Mouse (Mus musculus): Measurements from ENCODE around the gene Mrpl43. TPM values are rescaled to one million over a fixed set of nuclear protein-coding genes. Genes with fewer than 3 reads are reported as not detected.
"Not testable (repeated sequence)": the region's sequence is repeated elsewhere in the genome, so short reads cannot be mapped to it uniquely, and the experiment has no call there.

Mrpl43 gene
- polyA plus RNA-seq, 1 experiment: 68.3 TPM

GRCm38 (mm10) chr19:45045651-45046050 is 39.4 kb upstream of the Mrpl43 start, which contains the start of gene Pdzd7:
Pdzd7 (minus strand) TSS chr19:45045717.
- Histone ChIP-seq H3K4me3 (ENCODE audit: insufficient read depth, low read length) (peak within 1 kb of the TSS; percentile 59), H3K4me1 (ENCODE audit: control insufficient read depth, insufficient read depth, low read length) (peaks cover 2% of the 10 kb centered on the region), H3K27ac (ENCODE audit: insufficient read depth, low read length) (peak within 1 kb of the TSS; percentile 93; the same call in 1 of the 2 replicates)
- TF ChIP-seq CTCF (IDR thresholded peaks at IDR 0.05; ENCODE audit: extremely low read depth, insufficient read depth, low read length): no peak
- no peak for TF ChIP-seq POLR2A (IDR thresholded peaks at IDR 0.05; ENCODE audit: extremely low read depth, insufficient read depth, low read length)

DNA sequence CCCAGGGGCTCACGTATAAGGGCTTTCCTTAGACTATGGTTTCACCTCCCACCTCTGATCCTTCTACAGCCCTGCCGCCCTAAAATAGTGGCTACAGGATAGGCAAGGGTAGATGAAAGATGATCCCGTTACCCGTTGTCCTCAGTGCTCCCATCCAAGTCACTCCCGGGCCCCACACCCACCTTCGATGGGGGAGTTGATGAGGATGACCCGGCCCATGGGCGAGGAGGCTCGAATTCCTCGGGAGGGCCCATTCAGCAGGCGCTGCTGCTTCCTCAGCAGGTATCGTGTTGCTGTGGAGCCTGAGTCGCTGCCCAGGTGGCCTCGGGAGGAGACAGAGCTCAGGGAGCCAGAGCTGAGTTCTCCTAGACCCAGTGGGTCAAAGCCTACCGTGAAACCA is 39.0 kb upstream of the Mrpl43 start:
- TF ChIP-seq CTCF (IDR thresholded peaks at IDR 0.05; ENCODE audit: extremely low read depth, insufficient read depth, low read length) (no peak), POLR2A (IDR thresholded peaks at IDR 0.05; ENCODE audit: extremely low read depth, insufficient read depth, low read length) (no peak)
- Histone ChIP-seq H3K4me1 (ENCODE audit: control insufficient read depth, insufficient read depth, low read length) (peaks cover 2% of the 10 kb centered on the region), H3K27ac (ENCODE audit: insufficient read depth, low read length) (no peak overlapping the region), H3K4me3 (ENCODE audit: insufficient read depth, low read length) (no peak overlapping the region)

- no peak overlapping the region for H3K27ac ChIP-seq (ENCODE audit: insufficient read depth, low read length)
- no peaks in the 10 kb centered on the region for H3K4me1 ChIP-seq (ENCODE audit: control insufficient read depth, insufficient read depth, low read length)
- H3K4me3 ChIP-seq (ENCODE audit: insufficient read depth, low read length): no peak overlapping the region
- no peak for TF ChIP-seq CTCF (IDR thresholded peaks at IDR 0.05; ENCODE audit: extremely low read depth, insufficient read depth, low read length)
- TF ChIP-seq POLR2A (IDR thresholded peaks at IDR 0.05; ENCODE audit: extremely low read depth, insufficient read depth, low read length): no peak
Measured at GRCm38 (mm10) chr19:45044389-45044927, 38.2 kb upstream of the Mrpl43 start.

DNA sequence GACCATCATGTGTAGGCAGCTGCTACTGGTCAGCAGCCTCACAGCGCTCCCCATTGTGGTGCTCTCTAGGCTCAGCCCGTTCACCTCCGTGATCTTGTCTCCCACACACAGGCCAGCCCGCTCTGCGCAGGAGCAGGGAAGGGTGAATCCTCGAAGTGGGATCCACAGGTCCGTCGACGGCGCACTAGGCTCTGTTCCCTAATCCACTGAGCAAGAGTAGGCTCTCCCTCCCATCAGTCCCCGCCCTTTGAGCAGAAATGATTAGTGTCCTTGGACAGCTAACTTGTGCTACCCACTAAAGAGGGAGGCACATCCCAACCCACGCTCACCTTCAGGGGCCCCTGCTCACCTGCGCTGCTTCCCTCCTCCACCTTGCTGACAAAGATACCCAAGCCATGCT is 34.0 kb upstream of the Mrpl43 start:
- Histone ChIP-seq H3K4me1 (ENCODE audit: control insufficient read depth, insufficient read depth, low read length) (no peaks in the 10 kb centered on the region), H3K4me3 (ENCODE audit: insufficient read depth, low read length) (no peak overlapping the region), H3K27ac (ENCODE audit: insufficient read depth, low read length) (no peak overlapping the region)
- TF ChIP-seq CTCF (IDR thresholded peaks at IDR 0.05; ENCODE audit: extremely low read depth, insufficient read depth, low read length) (no peak), POLR2A (IDR thresholded peaks at IDR 0.05; ENCODE audit: extremely low read depth, insufficient read depth, low read length) (no peak)

GRCm38 (mm10) chr19:45038198-45038597 is 32.0 kb upstream of the Mrpl43 start:
- not testable (repeated sequence) for H3K4me3 ChIP-seq (ENCODE audit: insufficient read depth, low read length); H3K27ac ChIP-seq (ENCODE audit: insufficient read depth, low read length); H3K4me1 ChIP-seq (ENCODE audit: control insufficient read depth, insufficient read depth, low read length)

- no peak for TF ChIP-seq POLR2A (IDR thresholded peaks at IDR 0.05; ENCODE audit: extremely low read depth, insufficient read depth, low read length)
- peak; percentile 24; the same call in 1 of the 2 replicates for TF ChIP-seq CTCF (IDR thresholded peaks at IDR 0.05; ENCODE audit: extremely low read depth, insufficient read depth, low read length)
- no peaks in the 10 kb centered on the region for H3K4me1 ChIP-seq (ENCODE audit: control insufficient read depth, insufficient read depth, low read length)
- no peak overlapping the region for H3K4me3 ChIP-seq (ENCODE audit: insufficient read depth, low read length)
- no peak overlapping the region for H3K27ac ChIP-seq (ENCODE audit: insufficient read depth, low read length)
Measured at GRCm38 (mm10) chr19:45036867-45037266, 30.6 kb upstream of the Mrpl43 start.

DNA sequence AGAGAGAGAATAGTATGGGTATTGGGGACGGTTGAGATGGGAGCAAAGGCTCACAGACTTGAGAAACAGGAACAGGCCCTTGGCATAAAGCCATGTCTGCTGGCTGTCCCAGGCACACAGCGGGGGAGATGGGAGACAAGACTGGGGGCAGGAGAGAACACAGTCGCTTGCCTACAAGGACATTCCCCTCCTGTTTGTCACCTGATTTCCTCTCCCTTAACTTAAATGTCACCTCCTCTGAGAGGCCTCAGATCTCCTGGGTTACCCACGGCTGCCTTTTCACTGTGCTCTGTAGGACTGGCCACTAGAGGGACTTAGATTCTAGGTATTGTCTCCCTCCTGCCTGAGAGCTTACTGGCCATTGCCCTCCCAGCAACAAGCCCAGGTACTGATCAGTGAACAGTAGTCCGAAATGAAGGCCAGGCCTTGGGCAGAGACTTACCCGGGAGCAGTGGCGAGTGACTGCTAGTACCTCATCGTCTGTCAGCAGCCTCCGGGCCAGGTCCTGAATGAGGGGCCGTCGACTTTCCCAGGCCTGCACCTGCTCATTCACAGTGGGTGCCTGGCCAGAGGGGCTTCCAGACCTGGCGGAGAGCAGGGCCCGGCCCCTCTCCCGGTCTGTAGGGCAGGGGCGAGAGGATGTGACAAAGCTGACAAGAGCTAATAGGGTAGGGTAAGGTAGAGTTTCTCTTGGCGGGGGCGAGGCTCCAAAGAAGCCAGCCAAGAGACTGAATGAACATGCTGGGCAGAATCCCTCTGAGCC is 26.5 kb upstream of the Mrpl43 start:
- H3K4me1 ChIP-seq (ENCODE audit: control insufficient read depth, insufficient read depth, low read length): 0 out of 2 replicates have a peak, but pooled peaks cover 2% of the 10 kb centered on the region
- no peak for TF ChIP-seq CTCF (IDR thresholded peaks at IDR 0.05; ENCODE audit: extremely low read depth, insufficient read depth, low read length)
- TF ChIP-seq POLR2A (IDR thresholded peaks at IDR 0.05; ENCODE audit: extremely low read depth, insufficient read depth, low read length): no peak
- no peak overlapping the region for H3K4me3 ChIP-seq (ENCODE audit: insufficient read depth, low read length)
- H3K27ac ChIP-seq (ENCODE audit: insufficient read depth, low read length): no peak overlapping the region

DNA sequence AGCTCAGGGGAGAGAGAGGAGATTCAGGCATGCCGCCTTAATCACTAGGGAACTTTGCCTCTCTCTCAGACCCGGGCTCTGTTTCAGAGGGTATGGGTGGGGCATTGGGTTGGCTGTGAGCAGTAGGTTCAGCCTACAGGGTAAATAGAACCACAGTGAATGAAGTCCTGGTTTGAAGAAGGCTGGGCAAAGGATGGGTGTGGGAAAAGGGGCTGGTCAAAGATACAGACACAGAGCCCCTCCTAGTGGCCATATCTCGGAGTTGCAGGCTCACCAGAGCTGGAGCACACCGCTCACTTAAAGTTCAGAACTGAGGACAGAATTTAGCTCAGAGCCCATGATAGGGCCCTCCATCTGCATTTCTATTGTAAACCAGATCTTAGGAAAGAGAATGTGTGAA is 25.5 kb upstream of the Mrpl43 start:
- H3K4me1 ChIP-seq (ENCODE audit: control insufficient read depth, insufficient read depth, low read length): 0 out of 2 replicates have a peak, but pooled peaks cover 2% of the 10 kb centered on the region
- peak; percentile 86 for TF ChIP-seq CTCF (IDR thresholded peaks at IDR 0.05; ENCODE audit: extremely low read depth, insufficient read depth, low read length)
- TF ChIP-seq POLR2A (IDR thresholded peaks at IDR 0.05; ENCODE audit: extremely low read depth, insufficient read depth, low read length): no peak
- no peak overlapping the region for H3K4me3 ChIP-seq (ENCODE audit: insufficient read depth, low read length)
- no peak overlapping the region for H3K27ac ChIP-seq (ENCODE audit: insufficient read depth, low read length)

DNA sequence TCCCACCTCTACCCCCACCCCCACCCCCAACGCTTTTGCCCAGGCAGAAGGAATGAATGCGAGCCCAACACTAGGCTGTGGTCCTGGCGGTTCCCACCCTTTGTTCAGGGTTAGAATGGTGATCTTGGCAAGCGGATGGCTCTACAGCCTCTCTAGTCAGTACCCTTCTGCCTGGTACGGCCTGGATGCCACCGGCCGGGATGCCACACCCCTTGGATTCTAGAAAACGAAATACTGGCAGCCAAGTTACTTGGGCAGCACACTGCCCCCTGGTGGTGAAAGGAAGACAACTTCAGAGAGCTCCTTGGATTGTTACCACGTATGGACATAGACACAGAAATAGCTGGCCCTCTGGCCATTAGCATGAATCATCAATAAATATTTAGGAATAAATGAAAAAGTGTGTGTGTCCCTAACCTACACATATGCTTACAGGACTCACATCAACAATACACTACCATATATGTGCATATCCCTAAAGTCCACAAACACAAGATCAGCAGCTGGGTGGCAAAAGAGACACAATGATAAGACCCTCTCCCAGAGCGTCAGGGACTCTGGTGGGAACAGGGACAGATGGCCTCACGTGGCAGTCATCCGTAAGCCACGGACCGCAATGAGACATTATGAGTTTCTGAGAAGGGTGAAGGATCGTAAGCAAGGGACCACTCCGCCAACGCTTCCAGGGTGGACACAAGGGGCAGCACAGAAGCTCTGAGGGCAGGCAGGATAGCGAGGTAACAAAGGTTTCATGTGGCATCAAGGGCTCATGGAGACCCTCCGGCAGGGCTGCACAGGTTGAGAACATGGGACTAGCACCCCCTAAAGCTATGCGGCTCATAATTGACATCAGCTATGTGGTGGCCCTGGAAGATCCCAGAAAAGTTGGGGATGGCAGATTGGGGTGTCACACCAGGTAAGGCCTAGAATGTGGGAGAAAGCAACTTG is 24.8 kb upstream of the Mrpl43 start:
- H3K4me3 ChIP-seq (ENCODE audit: insufficient read depth, low read length): no peak overlapping the region
- H3K4me1 ChIP-seq (ENCODE audit: control insufficient read depth, insufficient read depth, low read length): 0 out of 2 replicates have a peak, but pooled peaks cover 2% of the 10 kb centered on the region
- H3K27ac ChIP-seq (ENCODE audit: insufficient read depth, low read length): no peak overlapping the region
- peak; percentile 75 for TF ChIP-seq CTCF (IDR thresholded peaks at IDR 0.05; ENCODE audit: extremely low read depth, insufficient read depth, low read length)
- TF ChIP-seq POLR2A (IDR thresholded peaks at IDR 0.05; ENCODE audit: extremely low read depth, insufficient read depth, low read length): 0 out of 2 replicates have a peak, but pooled peaks have one; percentile 24
